Mouse (Mus musculus) urinary bladder, postnatal 25 days (tissue): ENCODE measurements around the gene Cnp.
"Not testable (repeated sequence)": the region's sequence is repeated elsewhere in the genome, so short reads cannot be mapped to it uniquely, and the experiment has no call there.

Source experiments
- DNase-seq: peaks from one replicate; pipeline ENCODE4 v3.0.0; 2022; ENCODE audit warnings: low spot score

Cnp gene

GRCm38 (mm10) chr11:100588462-100588861 is 13.8 kb downstream of the Cnp start:
- no peak for DNase-seq

- DNase-seq, result no peak
Observed at GRCm38 (mm10) chr11:100592346-100593046, 17.8 kb downstream of the Cnp start.

- DNase-seq, result no peak
Observed at GRCm38 (mm10) chr11:100594608-100595007, 19.9 kb downstream of the Cnp start.

GRCm38 (mm10) chr11:100595533-100595932 is 20.8 kb downstream of the Cnp start:
- no peak for DNase-seq

- no peak for DNase-seq
Observed at GRCm38 (mm10) chr11:100598074-100598473, 23.4 kb downstream of the Cnp start.

GRCm38 (mm10) chr11:100601372-100601771 is 26.7 kb downstream of the Cnp start:
- DNase-seq, result no peak

- no peak for DNase-seq
Observed at GRCm38 (mm10) chr11:100603155-100603554, 28.5 kb downstream of the Cnp start.

GRCm38 (mm10) chr11:100603813-100604212 is 29.1 kb downstream of the Cnp start:
- DNase-seq, result no peak

GRCm38 (mm10) chr11:100604321-100605005 is 29.8 kb downstream of the Cnp start:
- DNase-seq, result no peak

GRCm38 (mm10) chr11:100605451-100605850 is 30.7 kb downstream of the Cnp start:
- no peak for DNase-seq

- no peak for DNase-seq
Observed at GRCm38 (mm10) chr11:100607121-100607520, 32.4 kb downstream of the Cnp start.

- DNase-seq, result no peak
Observed at GRCm38 (mm10) chr11:100608796-100609195, 34.1 kb downstream of the Cnp start.

- no peak for DNase-seq
Observed at GRCm38 (mm10) chr11:100609355-100609996, 34.8 kb downstream of the Cnp start.

- DNase-seq, result no peak
Observed at GRCm38 (mm10) chr11:100609997-100610680, 35.4 kb downstream of the Cnp start.

- no peak for DNase-seq
Observed at GRCm38 (mm10) chr11:100611627-100612026, 36.9 kb downstream of the Cnp start.

GRCm38 (mm10) chr11:100613241-100613640 is 38.5 kb downstream of the Cnp start:
- DNase-seq, result no peak

GRCm38 (mm10) chr11:100616332-100616731 is 41.6 kb downstream of the Cnp start:
- DNase-seq, result no peak

- not testable (repeated sequence) for DNase-seq
Observed at GRCm38 (mm10) chr11:100616836-100617235, 42.1 kb downstream of the Cnp start.

GRCm38 (mm10) chr11:100617480-100617879 is 42.8 kb downstream of the Cnp start:
- DNase-seq, result no peak

GRCm38 (mm10) chr11:100618761-100619484 is 44.2 kb downstream of the Cnp start, which contains the start of gene Nkiras2:
Gene Nkiras2 (plus strand): TSS chr11:100619244.
- DNase-seq, result peak; percentile 31

GRCm38 (mm10) chr11:100619485-100619975 is 44.8 kb downstream of the Cnp start:
- DNase-seq, result peak; percentile 87

GRCm38 (mm10) chr11:100619982-100620381 is 45.3 kb downstream of the Cnp start, which contains the start of gene Dnajc7:
Gene Dnajc7 (minus strand): TSS chr11:100620168.
- no peak for DNase-seq
